Mouse (Mus musculus) midbrain, postnatal 0 days (tissue): ENCODE data around the gene Ces1h. TPM values are rescaled to one million over a fixed set of nuclear protein-coding genes. Genes with fewer than 3 reads are reported as not detected.

ENCODE experiments used
- ATAC-seq: fragments of 200-750 bp; cut with Nextera tagmentation; 2 replicates; pipeline ENCODE4 v1.8.0; 2017; ENCODE audit warnings: moderate number of reproducible peaks, mild to moderate bottlenecking, moderate TSS enrichment, moderate library complexity; ENCODE audit not compliant: low FRiP score
- DNase-seq: peaks from one replicate; pipeline ENCODE4 v3.0.0-alpha.2; 2015; ENCODE audit warnings: low spot score
- H3K27ac ChIP-seq: fragments of 300-500 bp; sonication (generic); 2 replicates; pipeline ENCODE4 v1.5.1; 2014; ENCODE audit warnings: low read depth, mild to moderate bottlenecking, low read length, mixed read lengths
- H3K27me3 ChIP-seq: fragments of 300-500 bp; sonication (generic); 2 replicates; pipeline ENCODE4 v1.6.1; 2014; ENCODE audit warnings: low read length, control low read depth, mixed read lengths; ENCODE audit not compliant: insufficient read depth
- H3K36me3 ChIP-seq: fragments of 300-500 bp; sonication (generic); 2 replicates; pipeline ENCODE4 v1.6.1; 2014; ENCODE audit warnings: low read length, control low read depth, mixed read lengths; ENCODE audit not compliant: insufficient read depth
- H3K4me1 ChIP-seq: fragments of 300-500 bp; sonication (generic); 2 replicates; pipeline ENCODE4 v1.6.1; 2014; ENCODE audit warnings: mild to moderate bottlenecking, control low read depth, antibody characterized with exemption, low read length, mixed read lengths; ENCODE audit not compliant: insufficient read depth
- H3K4me2 ChIP-seq: fragments of 300-500 bp; sonication (generic); 2 replicates; pipeline ENCODE4 v1.6.1; 2014; ENCODE audit warnings: low read depth, mild to moderate bottlenecking, low read length, mixed read lengths; ENCODE audit not compliant: poor library complexity, severe bottlenecking
- H3K4me3 ChIP-seq: fragments of 300-500 bp; sonication (generic); 2 replicates; pipeline ENCODE4 v1.5.1; 2014; ENCODE audit warnings: low read depth, mild to moderate bottlenecking, low read length, moderate library complexity
- H3K9ac ChIP-seq: fragments of 300-500 bp; sonication (generic); replicated peaks from 2 replicates; pipeline ENCODE4 v1.6.1; 2014; ENCODE audit warnings: mild to moderate bottlenecking, low read length, moderate library complexity, mixed read lengths; ENCODE audit not compliant: poor library complexity, severe bottlenecking
- H3K9me3 ChIP-seq: fragments of 300-500 bp; sonication (generic); 2 replicates; pipeline ENCODE4 v1.6.1; 2016; ENCODE audit warnings: low read length, control low read depth
- CTCF ChIP-seq: IDR thresholded peaks from 2 replicates; pipeline ENCODE4 v1.5.1; 2016; ENCODE audit warnings: antibody characterized with exemption, mild to moderate bottlenecking
- WGBS: fragments of 180-500 bp; shearing (Covaris S2); extraction: QIAGEN DNeasy Blood & Tissue Kit; methylation state at CpG from one replicate; pipeline ENCODE4 v1.1.7; 2014; 5-methylcytosine and 5-hydroxymethylcytosine counted together
- polyA plus RNA-seq: library from polyadenylated mRNA; unstranded; fragments of >200 nt; fragmentation: Nextera tagmentation; extraction: Ambion mirVana; gene quantifications from 2 replicates; pipeline ENCODE4 v1.2.1, GENCODE M21; 2015
- total RNA-seq: library from RNA; depleted of rRNA; stranded (reverse); fragments of >200 nt; gene quantifications from 2 replicates; pipeline ENCODE4 v1.2.3, GENCODE M21; 2014

Gene Ces1h
- total and polyA plus RNA-seq, 2 experiments from 2014 or later: not detected

GRCm38 (mm10) chr8:93369481-93369880, 10.0 kb downstream of the Ces1h start:
- Histone ChIP-seq H3K4me3 (no peak overlapping the region), H3K4me2 (no peak overlapping the region), H3K9ac (no peak overlapping the region), H3K4me1 (no peaks in the 10 kb centered on the region), H3K27me3 (no peaks in the 10 kb centered on the region), H3K36me3 (no peaks in the 10 kb centered on the region), H3K27ac (no peak overlapping the region), H3K9me3 (no peaks in the 10 kb centered on the region)
- 23% methylated on average over 2 of the region's 2 CpGs for WGBS
- no peak for DNase-seq
- no peak for TF ChIP-seq CTCF
- no peak for ATAC-seq

GRCm38 (mm10) chr8:93360113-93360512, 19.4 kb downstream of the Ces1h start:
- Histone ChIP-seq H3K9me3 (no peaks in the 10 kb centered on the region), H3K27me3 (no peaks in the 10 kb centered on the region), H3K4me2 (no peak overlapping the region), H3K4me1 (no peaks in the 10 kb centered on the region), H3K4me3 (no peak overlapping the region), H3K9ac (no peak overlapping the region), H3K27ac (no peak overlapping the region), H3K36me3 (no peaks in the 10 kb centered on the region)
- no peak for ATAC-seq
- no peak for TF ChIP-seq CTCF
- no peak for DNase-seq

GRCm38 (mm10) chr8:93339531-93339930, 40.0 kb downstream of the Ces1h start:
- no peaks in the 10 kb centered on the region for H3K4me1 ChIP-seq
- WGBS: 97% methylated on average over 2 of the region's 2 CpGs
- no peak for TF ChIP-seq CTCF
- H3K4me3 ChIP-seq: no peak overlapping the region
- H3K9ac ChIP-seq: no peak overlapping the region
- H3K27ac ChIP-seq: no peak overlapping the region
- H3K27me3 ChIP-seq: no peaks in the 10 kb centered on the region
- DNase-seq (no peak), ATAC-seq (no peak)
- H3K4me2 ChIP-seq: no peak overlapping the region
- no peaks in the 10 kb centered on the region for H3K9me3 ChIP-seq
- H3K36me3 ChIP-seq: no peaks in the 10 kb centered on the region

DNA sequence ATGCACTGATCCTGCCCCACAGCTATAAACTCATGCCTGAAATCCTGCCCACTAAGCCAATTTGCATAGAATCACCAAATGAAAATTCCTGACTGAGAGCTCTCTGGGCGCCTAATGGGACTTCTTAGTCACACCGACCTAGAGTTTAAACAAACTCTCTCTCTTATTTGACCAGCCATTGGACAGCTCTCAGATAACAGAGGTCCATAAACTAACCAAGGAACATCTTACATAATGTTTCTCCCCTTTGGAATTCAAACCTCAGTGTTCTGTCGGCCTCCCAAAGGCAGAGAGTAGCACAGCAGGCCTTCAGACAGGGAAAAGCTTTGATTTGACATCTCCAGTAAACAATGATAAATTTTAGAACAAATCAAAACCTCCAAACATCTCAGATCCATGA, 42.3 kb downstream of the Ces1h start, which contains the start of gene Ces1g:
Gene Ces1g (minus strand): TSS at position 102 of the 400 bp plus-strand sequence.
- Histone ChIP-seq H3K9me3 (no peaks in the 10 kb centered on the region), H3K9ac (no peak within 1 kb of the TSS), H3K4me1 (no peaks in the 10 kb centered on the region), H3K27ac (no peak within 1 kb of the TSS), H3K36me3 (no peaks in the 10 kb centered on the region), H3K4me3 (no peak within 1 kb of the TSS), H3K27me3 (no peaks in the 10 kb centered on the region), H3K4me2 (no peak within 1 kb of the TSS)
- ATAC-seq: no peak
- no peak for DNase-seq
- 53% methylated on average over 3 of the region's 3 CpGs for WGBS
- no peak for TF ChIP-seq CTCF

GRCm38 (mm10) chr8:93332703-93333102, 46.8 kb downstream of the Ces1h start:
- Histone ChIP-seq H3K4me2 (no peak overlapping the region), H3K27me3 (no peaks in the 10 kb centered on the region), H3K36me3 (no peaks in the 10 kb centered on the region), H3K27ac (no peak overlapping the region), H3K9me3 (no peaks in the 10 kb centered on the region), H3K4me3 (no peak overlapping the region), H3K9ac (no peak overlapping the region), H3K4me1 (no peaks in the 10 kb centered on the region)
- 83% methylated on average over 1 of the region's 1 CpGs for WGBS
- TF ChIP-seq CTCF: no peak
- DNase-seq (no peak), ATAC-seq (no peak)

DNA sequence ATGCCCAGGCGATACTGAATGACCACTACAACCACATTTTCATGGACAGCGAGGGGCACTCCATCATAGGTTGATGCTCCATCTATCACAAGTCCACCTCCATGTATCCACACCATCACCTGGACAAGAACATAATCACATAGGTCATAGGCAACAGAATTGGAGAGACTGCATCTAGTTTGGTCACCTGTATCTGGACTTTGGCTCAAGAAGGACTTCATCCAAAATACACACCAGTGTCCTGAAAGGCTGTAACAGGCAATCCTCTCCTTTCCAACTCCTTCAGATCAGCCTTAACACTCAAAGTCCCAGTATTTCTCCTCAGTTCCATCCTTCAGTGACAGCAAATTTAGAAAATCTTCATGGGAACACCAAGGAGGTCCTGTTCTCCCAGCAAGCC, 48.4 kb downstream of the Ces1h start:
- DNase-seq (no peak), ATAC-seq (no peak)
- Histone ChIP-seq H3K4me3 (no peak overlapping the region), H3K9me3 (no peaks in the 10 kb centered on the region), H3K4me1 (no peaks in the 10 kb centered on the region), H3K27me3 (no peaks in the 10 kb centered on the region), H3K4me2 (no peak overlapping the region), H3K36me3 (no peaks in the 10 kb centered on the region), H3K27ac (no peak overlapping the region), H3K9ac (no peak overlapping the region)
- 96% methylated on average over 2 of the region's 2 CpGs for WGBS
- no peak for TF ChIP-seq CTCF

- WGBS: 77% methylated on average over 2 of the region's 2 CpGs
- no peaks in the 10 kb centered on the region for H3K4me1 ChIP-seq
- no peaks in the 10 kb centered on the region for H3K9me3 ChIP-seq
- no peak for TF ChIP-seq CTCF
- no peak overlapping the region for H3K4me3 ChIP-seq
- no peak overlapping the region for H3K9ac ChIP-seq
- DNase-seq (no peak), ATAC-seq (no peak)
- H3K36me3 ChIP-seq: no peaks in the 10 kb centered on the region
- no peak overlapping the region for H3K4me2 ChIP-seq
- no peaks in the 10 kb centered on the region for H3K27me3 ChIP-seq
- H3K27ac ChIP-seq: no peak overlapping the region
These were observed 54.4 kb downstream of the Ces1h start for GRCm38 (mm10) chr8:93325123-93325522.
